Mouse (Mus musculus) midbrain, embryonic 11.5 days (tissue): ENCODE measurements around the gene Zbtb3. TPM values are rescaled to one million over a fixed set of nuclear protein-coding genes. Genes with fewer than 3 reads are reported as not detected.
A peak's percentile ranks its signal among the peaks of the same experiment; 100 is the strongest.

Experiments
- ATAC-seq: fragments of 200-750 bp; cut with Nextera tagmentation; 2 replicates; pipeline ENCODE4 v1.8.0; 2017; ENCODE audit warnings: moderate TSS enrichment, moderate library complexity; ENCODE audit not compliant: low FRiP score
- DNase-seq: peaks from one replicate; pipeline ENCODE4 v3.0.0; 2015; ENCODE audit warnings: low spot score; ENCODE audit errors: missing footprints
- H3K27ac ChIP-seq: fragments of 300-500 bp; sonication (generic); 2 replicates; pipeline ENCODE4 v1.5.1; 2014; ENCODE audit warnings: low read depth, low read length
- H3K27me3 ChIP-seq: fragments of 300-500 bp; sonication (generic); 2 replicates; pipeline ENCODE4 v1.6.1; 2014; ENCODE audit warnings: mild to moderate bottlenecking, low read length, moderate library complexity, mixed read lengths; ENCODE audit not compliant: control insufficient read depth, insufficient read depth
- H3K36me3 ChIP-seq: fragments of 300-500 bp; sonication (generic); 2 replicates; pipeline ENCODE4 v1.6.1; 2014; ENCODE audit warnings: mild to moderate bottlenecking, low read length, moderate library complexity, mixed read lengths; ENCODE audit not compliant: control insufficient read depth, insufficient read depth
- H3K4me1 ChIP-seq: fragments of 300-500 bp; sonication (generic); 2 replicates; pipeline ENCODE4 v1.6.1; 2014; ENCODE audit warnings: low read length; ENCODE audit not compliant: control insufficient read depth, insufficient read depth
- H3K4me2 ChIP-seq: fragments of 300-500 bp; sonication (generic); 2 replicates; pipeline ENCODE4 v1.6.1; 2014; ENCODE audit warnings: mild to moderate bottlenecking, moderate library complexity
- H3K4me3 ChIP-seq: fragments of 300-500 bp; sonication (generic); 2 replicates; pipeline ENCODE4 v1.5.1; 2014; ENCODE audit warnings: low read depth, low read length
- H3K9ac ChIP-seq: fragments of 300-500 bp; sonication (generic); 2 replicates; pipeline ENCODE4 v1.6.1; 2014; ENCODE audit warnings: low read length
- H3K9me3 ChIP-seq: fragments of 300-500 bp; sonication (generic); 2 replicates; pipeline ENCODE4 v1.6.1; 2016; ENCODE audit warnings: low read length; ENCODE audit not compliant: control insufficient read depth
- WGBS: fragments of 180-500 bp; shearing (Covaris S2); extraction: QIAGEN DNeasy Blood & Tissue Kit; methylation state at CpG from one replicate; pipeline ENCODE4 v1.1.7; 2014; 5-methylcytosine and 5-hydroxymethylcytosine counted together
- polyA plus RNA-seq: library from polyadenylated mRNA; unstranded; fragments of >200 nt; fragmentation: Nextera tagmentation; extraction: Ambion mirVana; gene quantifications from 2 replicates; pipeline ENCODE4 v1.2.1, GENCODE M21; 2014

The Zbtb3 gene
- polyA plus RNA-seq, 1 experiment from 2014 or later: 6.5 TPM

GRCm38 (mm10) chr19:8818301-8818798 is 16.0 kb downstream of the Zbtb3 start:
- peaks cover 35% of the 10 kb centered on the region for H3K4me1 ChIP-seq

GRCm38 (mm10) chr19:8818801-8819595 is 16.6 kb downstream of the Zbtb3 start, which contains the start of gene Ttc9c:
TSS of gene Ttc9c (minus strand) at chr19:8819333.
- no peak for DNase-seq
- under 1% methylated on average over 33 of the region's 33 CpGs for WGBS
- Histone ChIP-seq H3K27me3 (no peaks in the 10 kb centered on the region), H3K27ac (peak within 1 kb of the TSS; percentile 98), H3K4me2 (peak within 1 kb of the TSS; percentile 95), H3K9ac (peak within 1 kb of the TSS; percentile 98), H3K4me3 (peak within 1 kb of the TSS; percentile 100), H3K9me3 (no peaks in the 10 kb centered on the region), H3K36me3 (peaks cover 10% of the 10 kb centered on the region; the same call in 1 of the 2 replicates), H3K4me1 (peaks cover 35% of the 10 kb centered on the region)
- ATAC-seq: peak; percentile 93

More at GRCm38 (mm10) chr19:8818301-8818798, 16.0 kb downstream of the Zbtb3 start:
- Histone ChIP-seq H3K4me3 (peak overlapping the region; percentile 100), H3K36me3 (peaks cover 7% of the 10 kb centered on the region; the same call in 1 of the 2 replicates), H3K4me2 (peak overlapping the region; percentile 83), H3K27ac (peak overlapping the region; percentile 86; the same call in 1 of the 2 replicates), H3K27me3 (no peaks in the 10 kb centered on the region), H3K9ac (peak overlapping the region; percentile 63), H3K9me3 (no peaks in the 10 kb centered on the region)
- ATAC-seq (no peak), DNase-seq (no peak)
- WGBS: 31% methylated on average over 14 of the region's 14 CpGs

- Histone ChIP-seq H3K9me3 (no peaks in the 10 kb centered on the region), H3K4me3 (peak within 1 kb of the TSS; percentile 100), H3K27me3 (no peaks in the 10 kb centered on the region), H3K36me3 (peaks cover 13% of the 10 kb centered on the region; the same call in 1 of the 2 replicates), H3K9ac (peak within 1 kb of the TSS; percentile 98), H3K4me1 (peaks cover 35% of the 10 kb centered on the region), H3K4me2 (peak within 1 kb of the TSS; percentile 95), H3K27ac (peak within 1 kb of the TSS; percentile 98)
- under 1% methylated on average over 83 of the region's 83 CpGs for WGBS
- DNase-seq (peak; percentile 99), ATAC-seq (peak; percentile 95)
Measured at GRCm38 (mm10) chr19:8819596-8820423, 17.5 kb downstream of the Zbtb3 start, which contains the start of gene Hnrnpul2. TSS of gene Hnrnpul2 (plus strand) at chr19:8820010.

DNA sequence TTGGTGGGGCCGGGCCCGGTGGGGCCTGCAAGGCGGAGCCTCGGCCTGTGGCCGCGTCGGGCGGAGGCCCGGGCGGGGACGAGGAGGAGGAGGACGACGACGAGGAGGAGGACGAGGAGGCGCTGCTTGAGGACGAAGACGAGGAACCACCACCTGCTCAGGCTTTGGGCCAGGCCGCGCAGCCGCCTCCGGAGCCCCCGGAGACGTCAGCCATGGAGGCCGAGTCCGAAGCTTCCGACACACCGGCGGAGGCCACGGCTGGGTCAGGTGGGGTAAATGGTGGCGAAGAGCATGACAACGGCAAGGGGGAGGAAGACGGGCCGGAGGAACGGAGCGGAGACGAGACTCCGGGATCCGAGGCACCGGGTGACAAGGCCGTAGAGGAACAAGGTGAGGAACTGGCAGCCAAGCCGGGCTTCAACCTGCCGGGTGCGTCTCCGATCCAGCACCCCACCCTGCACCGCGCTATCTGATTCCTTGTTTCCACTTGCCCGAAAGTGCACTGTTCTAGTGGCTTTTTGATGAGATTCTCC is 18.1 kb downstream of the Zbtb3 start:
- DNase-seq: peak; percentile 89
- WGBS: 1% methylated on average over 37 of the region's 48 CpGs
- peaks cover 33% of the 10 kb centered on the region for H3K4me1 ChIP-seq

GRCm38 (mm10) chr19:8821146-8821545 is 18.8 kb downstream of the Zbtb3 start:
- Histone ChIP-seq H3K9ac (peak overlapping the region; percentile 98), H3K27me3 (no peaks in the 10 kb centered on the region), H3K4me2 (peak overlapping the region; percentile 95), H3K4me1 (peaks cover 33% of the 10 kb centered on the region), H3K36me3 (peaks cover 15% of the 10 kb centered on the region), H3K27ac (no peak overlapping the region), H3K9me3 (no peaks in the 10 kb centered on the region), H3K4me3 (peak overlapping the region; percentile 100)
- WGBS: 2% methylated on average over 7 of the region's 7 CpGs
- peak; percentile 84 for DNase-seq
- no peak for ATAC-seq

More for the DNA sequence above, 18.1 kb downstream of the Zbtb3 start:
- Histone ChIP-seq H3K27me3 (no peaks in the 10 kb centered on the region), H3K36me3 (peaks cover 13% of the 10 kb centered on the region; the same call in 1 of the 2 replicates), H3K9me3 (no peaks in the 10 kb centered on the region), H3K4me3 (peak overlapping the region; percentile 100), H3K4me2 (peak overlapping the region; percentile 95), H3K9ac (peak overlapping the region; percentile 98), H3K27ac (peak overlapping the region; percentile 98)
- peak; percentile 33 for ATAC-seq

- Histone ChIP-seq H3K9ac (peak overlapping the region; percentile 22; the same call in 1 of the 2 replicates), H3K4me1 (peaks cover 24% of the 10 kb centered on the region), H3K27me3 (no peaks in the 10 kb centered on the region), H3K36me3 (peaks cover 26% of the 10 kb centered on the region), H3K4me2 (peak overlapping the region; percentile 95), H3K27ac (no peak overlapping the region), H3K4me3 (peak overlapping the region; percentile 100), H3K9me3 (no peaks in the 10 kb centered on the region)
- 69% methylated on average over 8 of the region's 8 CpGs for WGBS
- ATAC-seq (no peak), DNase-seq (no peak)
Measured at GRCm38 (mm10) chr19:8822696-8823095, 20.3 kb downstream of the Zbtb3 start.

DNA sequence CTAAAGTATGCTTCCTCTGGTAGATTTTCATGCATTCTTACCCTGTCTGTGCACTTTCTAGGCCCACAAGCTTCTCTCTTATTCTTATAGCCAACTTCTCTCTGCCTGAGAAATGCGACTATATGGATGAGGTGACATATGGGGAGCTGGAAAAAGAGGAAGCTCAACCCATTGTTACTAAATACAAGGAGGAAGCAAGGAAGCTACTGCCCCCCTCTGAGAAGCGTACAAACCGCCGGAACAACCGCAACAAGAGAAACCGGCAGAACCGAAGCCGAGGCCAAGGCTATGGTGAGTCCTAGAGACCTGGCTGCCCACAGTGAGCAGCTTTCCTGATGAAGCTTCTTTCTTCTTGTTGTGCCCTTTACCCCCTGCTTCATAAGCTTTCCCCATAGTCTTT is 27.3 kb downstream of the Zbtb3 start, which contains the start of gene AC129217.1:
Gene AC129217.1 (plus strand): TSS at position 114 of the 400 bp plus-strand sequence.
- H3K36me3 ChIP-seq: peaks cover 49% of the 10 kb centered on the region

GRCm38 (mm10) chr19:8830664-8831063 is 28.3 kb downstream of the Zbtb3 start:
- no peak overlapping the region for H3K4me2 ChIP-seq
- no peak overlapping the region for H3K9ac ChIP-seq
- H3K27me3 ChIP-seq: no peaks in the 10 kb centered on the region
- H3K4me1 ChIP-seq: no peaks in the 10 kb centered on the region
- H3K27ac ChIP-seq: no peak overlapping the region
- DNase-seq (no peak), ATAC-seq (no peak)
- WGBS: 92% methylated on average over 8 of the region's 8 CpGs
- peaks cover 49% of the 10 kb centered on the region for H3K36me3 ChIP-seq
- H3K4me3 ChIP-seq: no peak overlapping the region
- H3K9me3 ChIP-seq: no peaks in the 10 kb centered on the region

More for the DNA sequence above, 27.3 kb downstream of the Zbtb3 start, which contains the start of gene AC129217.1:
- Histone ChIP-seq H3K4me2 (no peak within 1 kb of the TSS), H3K9me3 (no peaks in the 10 kb centered on the region), H3K27me3 (no peaks in the 10 kb centered on the region), H3K27ac (no peak within 1 kb of the TSS), H3K4me3 (no peak within 1 kb of the TSS), H3K9ac (no peak within 1 kb of the TSS), H3K4me1 (no peaks in the 10 kb centered on the region)
- no peak for DNase-seq
- WGBS: 90% methylated on average over 8 of the region's 8 CpGs
- ATAC-seq: no peak
